Mouse (Mus musculus): ENCODE measurements at regions not wholly inside any gene's neighbourhood (a gene's known extent, or its start where the extent isn't known, plus 50 kb on each side); places are given as distances from the start of the nearest gene placed in this dataset.
A peak's percentile ranks its signal among the peaks of the same experiment; 100 is the strongest.

- H3K36me3 ChIP-seq: no peaks in the 10 kb centered on the region
- 65% methylated on average over 5 of the region's 5 CpGs for WGBS
- H3K27me3 ChIP-seq (replicated peaks): no peaks in the 10 kb centered on the region
- no peak overlapping the region for H3K27ac ChIP-seq (replicated peaks)
- no peaks in the 10 kb centered on the region for H3K9me3 ChIP-seq
- H3K9ac ChIP-seq: no peak overlapping the region
- no peak overlapping the region for H3K4me2 ChIP-seq
- ATAC-seq (ENCODE audit: extremely low read depth, insufficient number of reproducible peaks, low FRiP score, low TSS enrichment): no peak
- no peaks in the 10 kb centered on the region for H3K4me1 ChIP-seq
- no peak overlapping the region for H3K4me3 ChIP-seq
Measured at GRCm38 (mm10) chr9:12492890-12493618, 752.6 kb downstream of the Jrkl start.

DNA sequence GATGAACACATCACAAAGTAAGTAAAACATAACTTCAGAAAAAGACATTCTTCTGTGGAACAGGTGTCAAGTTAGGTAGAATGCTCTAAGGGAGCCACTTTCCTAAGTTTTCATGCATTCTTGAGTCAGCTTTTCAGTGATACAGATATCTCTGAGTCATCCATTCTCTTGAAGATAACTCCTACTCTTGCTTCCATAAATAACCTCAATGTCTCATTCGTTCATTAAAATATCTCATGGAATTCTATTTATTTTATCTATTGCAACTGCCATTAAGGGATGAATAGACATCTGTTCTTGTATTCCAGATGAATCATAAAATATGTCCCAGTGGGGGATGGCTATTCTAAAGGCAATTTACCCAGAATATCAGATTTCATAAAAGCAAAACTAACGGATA, 787.8 kb downstream of the Jrkl start:
- no peak for ATAC-seq (ENCODE audit: extremely low read depth, insufficient number of reproducible peaks, low FRiP score, low TSS enrichment)
- Histone ChIP-seq H3K4me2 (no peak overlapping the region), H3K9ac (no peak overlapping the region), H3K36me3 (no peaks in the 10 kb centered on the region), H3K27ac (replicated peaks) (no peak overlapping the region), H3K27me3 (replicated peaks) (no peaks in the 10 kb centered on the region), H3K4me3 (no peak overlapping the region), H3K9me3 (no peaks in the 10 kb centered on the region), H3K4me1 (no peaks in the 10 kb centered on the region)
- 53% methylated on average over 2 of the region's 2 CpGs for WGBS

- H3K36me3 ChIP-seq: no peaks in the 10 kb centered on the region
- H3K4me3 ChIP-seq: no peak overlapping the region
- H3K27me3 ChIP-seq (replicated peaks): no peaks in the 10 kb centered on the region
- ATAC-seq (ENCODE audit: extremely low read depth, insufficient number of reproducible peaks, low FRiP score, low TSS enrichment): no peak
- no peaks in the 10 kb centered on the region for H3K9me3 ChIP-seq
- no peak overlapping the region for H3K27ac ChIP-seq (replicated peaks)
- no peaks in the 10 kb centered on the region for H3K4me1 ChIP-seq
- no peak overlapping the region for H3K4me2 ChIP-seq
- no peak overlapping the region for H3K9ac ChIP-seq
Measured at GRCm38 (mm10) chr9:12456695-12457094, 788.9 kb downstream of the Jrkl start.

DNA sequence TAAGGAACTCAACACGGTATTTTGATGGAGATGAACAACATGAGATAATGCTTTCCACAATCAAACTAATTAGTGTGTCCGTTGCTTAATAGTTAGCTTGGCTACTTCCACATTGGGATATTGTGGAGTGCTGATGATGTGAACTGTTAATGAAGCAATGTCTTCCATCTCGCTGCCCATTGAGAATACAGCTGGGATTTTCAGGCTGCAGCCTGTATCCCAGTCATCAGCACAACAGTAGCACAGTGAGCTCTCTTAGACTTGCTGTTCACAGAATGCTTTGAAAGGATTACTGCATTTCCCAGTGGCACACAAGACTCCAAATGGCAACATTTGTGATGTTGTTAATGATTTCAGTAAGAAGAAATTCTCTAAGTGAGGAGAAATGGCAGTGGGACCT, 811.5 kb downstream of the Jrkl start:
- Histone ChIP-seq H3K27me3 (replicated peaks) (no peaks in the 10 kb centered on the region), H3K27ac (replicated peaks) (no peak overlapping the region), H3K4me1 (no peaks in the 10 kb centered on the region), H3K4me3 (no peak overlapping the region), H3K4me2 (no peak overlapping the region), H3K9ac (no peak overlapping the region), H3K9me3 (no peaks in the 10 kb centered on the region), H3K36me3 (no peaks in the 10 kb centered on the region)
- WGBS: 66% methylated on average over 3 of the region's 3 CpGs
- ATAC-seq (ENCODE audit: extremely low read depth, insufficient number of reproducible peaks, low FRiP score, low TSS enrichment): no peak

GRCm38 (mm10) chr9:12421906-12422305, 823.7 kb downstream of the Jrkl start:
- H3K36me3 ChIP-seq: no peaks in the 10 kb centered on the region
- no peak overlapping the region for H3K4me3 ChIP-seq
- no peaks in the 10 kb centered on the region for H3K27me3 ChIP-seq (replicated peaks)
- H3K9me3 ChIP-seq: no peaks in the 10 kb centered on the region
- H3K9ac ChIP-seq: no peak overlapping the region
- WGBS: 79% methylated on average over 1 of the region's 1 CpGs
- no peak overlapping the region for H3K4me2 ChIP-seq
- no peaks in the 10 kb centered on the region for H3K4me1 ChIP-seq
- no peak for ATAC-seq (ENCODE audit: extremely low read depth, insufficient number of reproducible peaks, low FRiP score, low TSS enrichment)
- H3K27ac ChIP-seq (replicated peaks): no peak overlapping the region

GRCm38 (mm10) chr9:12408500-12408899, 837.1 kb downstream of the Jrkl start:
- Histone ChIP-seq H3K4me1 (no peaks in the 10 kb centered on the region), H3K9me3 (no peaks in the 10 kb centered on the region), H3K9ac (no peak overlapping the region), H3K4me3 (no peak overlapping the region), H3K27me3 (replicated peaks) (no peaks in the 10 kb centered on the region), H3K36me3 (no peaks in the 10 kb centered on the region), H3K4me2 (no peak overlapping the region), H3K27ac (replicated peaks) (no peak overlapping the region)
- ATAC-seq (ENCODE audit: extremely low read depth, insufficient number of reproducible peaks, low FRiP score, low TSS enrichment): no peak
- 86% methylated on average over 2 of the region's 2 CpGs for WGBS

- Histone ChIP-seq H3K36me3 (no peaks in the 10 kb centered on the region), H3K9ac (no peak overlapping the region), H3K27ac (replicated peaks) (no peak overlapping the region), H3K9me3 (no peaks in the 10 kb centered on the region), H3K27me3 (replicated peaks) (no peaks in the 10 kb centered on the region), H3K4me1 (no peaks in the 10 kb centered on the region), H3K4me3 (no peak overlapping the region), H3K4me2 (no peak overlapping the region)
- ATAC-seq (ENCODE audit: extremely low read depth, insufficient number of reproducible peaks, low FRiP score, low TSS enrichment): no peak
- 51% methylated on average over 1 of the region's 1 CpGs for WGBS
Measured at GRCm38 (mm10) chr9:12404185-12404584, 841.4 kb downstream of the Jrkl start.

GRCm38 (mm10) chr9:12395648-12396047, 850.0 kb downstream of the Jrkl start:
- Histone ChIP-seq H3K9me3 (no peaks in the 10 kb centered on the region), H3K4me2 (no peak overlapping the region), H3K36me3 (no peaks in the 10 kb centered on the region), H3K27me3 (replicated peaks) (no peaks in the 10 kb centered on the region), H3K4me3 (no peak overlapping the region), H3K9ac (no peak overlapping the region), H3K4me1 (no peaks in the 10 kb centered on the region), H3K27ac (replicated peaks) (no peak overlapping the region)
- no peak for ATAC-seq (ENCODE audit: extremely low read depth, insufficient number of reproducible peaks, low FRiP score, low TSS enrichment)
- 76% methylated on average over 1 of the region's 1 CpGs for WGBS

DNA sequence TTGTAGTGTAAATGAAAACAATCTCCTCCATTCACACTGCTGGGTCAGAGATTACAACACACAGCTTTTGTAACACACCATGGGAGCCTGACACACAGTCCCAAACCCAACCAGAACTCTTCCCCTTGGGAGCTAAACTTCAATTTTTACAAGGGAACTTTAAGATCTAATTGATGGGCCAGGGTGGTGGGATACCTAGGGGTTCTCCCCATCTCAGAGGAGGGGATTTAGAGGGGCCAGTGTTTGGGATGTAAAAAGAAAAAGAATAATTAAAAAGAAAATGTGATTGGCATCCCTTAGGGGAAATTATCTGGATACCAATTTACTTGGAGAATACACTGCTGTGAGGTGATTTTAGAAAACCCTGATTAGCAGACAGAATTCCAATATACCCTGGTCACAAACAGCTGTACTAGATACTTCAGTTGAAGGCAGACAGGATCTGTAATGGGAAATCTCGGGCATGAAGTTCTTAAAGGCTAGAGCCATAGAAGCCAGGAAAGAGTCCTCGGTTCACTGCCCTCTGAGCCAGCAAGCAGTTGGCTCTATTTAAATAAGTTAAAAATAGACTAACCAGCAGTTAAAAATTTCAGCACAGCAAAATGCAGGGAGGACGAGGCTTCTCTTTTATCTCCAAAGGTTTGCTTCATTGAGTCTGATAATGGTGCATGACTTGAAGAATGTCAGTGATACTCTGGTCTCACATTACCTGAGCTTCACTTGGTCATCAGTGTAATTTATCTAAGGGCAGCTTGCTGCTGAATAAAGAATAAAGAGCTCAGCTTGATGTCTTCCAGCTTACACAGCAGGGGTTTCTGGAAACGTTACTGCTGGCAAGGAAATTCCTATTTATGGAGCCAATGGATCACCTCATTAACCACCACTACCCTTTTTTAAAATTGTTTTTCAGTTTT, 864.6 kb downstream of the Jrkl start:
- no peaks in the 10 kb centered on the region for H3K27me3 ChIP-seq (replicated peaks)
- 0 out of 2 replicates have a peak overlapping the region, but pooled peaks have one; percentile 17 for H3K4me2 ChIP-seq
- no peak for ATAC-seq (ENCODE audit: extremely low read depth, insufficient number of reproducible peaks, low FRiP score, low TSS enrichment)
- H3K27ac ChIP-seq (replicated peaks): peak overlapping the region; percentile 56
- no peaks in the 10 kb centered on the region for H3K36me3 ChIP-seq
- H3K4me3 ChIP-seq: no peak overlapping the region
- H3K4me1 ChIP-seq: peaks cover 9% of the 10 kb centered on the region
- no peak overlapping the region for H3K9ac ChIP-seq
- 6% methylated on average over 4 of the region's 4 CpGs for WGBS
- no peaks in the 10 kb centered on the region for H3K9me3 ChIP-seq

DNA sequence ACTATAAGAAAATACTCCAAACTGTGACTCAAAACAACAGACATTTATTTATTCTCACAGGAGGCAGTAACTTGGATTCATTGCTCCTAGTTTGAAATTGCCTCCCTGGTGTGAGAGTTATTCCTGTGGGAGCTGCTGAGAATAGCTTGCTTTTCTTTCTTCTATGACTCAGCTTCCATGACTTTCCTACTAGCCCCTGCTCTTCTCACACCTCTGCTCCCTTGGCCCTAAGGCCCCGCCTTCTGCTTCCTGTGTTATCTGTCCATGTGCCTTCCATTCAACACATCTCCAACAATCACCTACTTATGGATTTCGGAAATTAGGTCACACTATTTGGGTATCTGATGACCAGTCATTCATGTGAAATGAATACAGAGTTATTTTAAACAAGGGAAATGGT, 865.6 kb downstream of the Jrkl start:
- H3K27me3 ChIP-seq (replicated peaks): no peaks in the 10 kb centered on the region
- WGBS: 20% methylated on average over 2 of the region's 2 CpGs
- no peak overlapping the region for H3K9ac ChIP-seq
- no peaks in the 10 kb centered on the region for H3K36me3 ChIP-seq
- peak; percentile 54; the same call in 1 of the 2 replicates for ATAC-seq (ENCODE audit: extremely low read depth, insufficient number of reproducible peaks, low FRiP score, low TSS enrichment)
- no peaks in the 10 kb centered on the region for H3K9me3 ChIP-seq
- no peak overlapping the region for H3K4me2 ChIP-seq
- H3K4me3 ChIP-seq: no peak overlapping the region
- no peak overlapping the region for H3K27ac ChIP-seq (replicated peaks)
- peaks cover 9% of the 10 kb centered on the region for H3K4me1 ChIP-seq

GRCm38 (mm10) chr9:12344296-12344695, 901.3 kb downstream of the Jrkl start:
- Histone ChIP-seq H3K4me3 (no peak overlapping the region), H3K36me3 (no peaks in the 10 kb centered on the region), H3K27ac (replicated peaks) (no peak overlapping the region), H3K4me2 (no peak overlapping the region), H3K4me1 (no peaks in the 10 kb centered on the region), H3K9me3 (no peaks in the 10 kb centered on the region), H3K27me3 (replicated peaks) (no peaks in the 10 kb centered on the region), H3K9ac (no peak overlapping the region)
- WGBS: 67% methylated on average over 2 of the region's 2 CpGs
- ATAC-seq (ENCODE audit: extremely low read depth, insufficient number of reproducible peaks, low FRiP score, low TSS enrichment): no peak

All from heart, embryonic 13.5 days (tissue).